Mouse (Mus musculus) megakaryocyte, embryonic 14.5 days (primary cell): ENCODE measurements around the gene Crabp2.

Experiments used
- FLI1 ChIP-seq: IDR thresholded peaks from 2 replicates; pipeline ENCODE4 v1.6.1; 2012; ENCODE audit warnings: low read length, inconsistent platforms, mixed read lengths
- GATA1 ChIP-seq: IDR thresholded peaks from 3 replicates; pipeline ENCODE4 v1.6.1; 2012; ENCODE audit warnings: mixed read lengths, low read length, inconsistent platforms, borderline replicate concordance

GRCm38 (mm10) chr3:87987633-87988032, 39.2 kb downstream of the Crabp2 start:
- TF ChIP-seq GATA1 (no peak), FLI1 (no peak)
